Mouse (Mus musculus): Measurements from ENCODE around the gene Shisa2. TPM values are rescaled to one million over a fixed set of nuclear protein-coding genes. Genes with fewer than 3 reads are reported as not detected.

The Shisa2 gene
- 7.6 and 8.8 TPM in 2 replicates for polyA plus RNA-seq (2016; fragmentation: Nextera tagmentation; extraction: Ambion mirVana)

GRCm38 (mm10) chr14:59625158-59625805, at the start of gene Shisa2:
Gene Shisa2 (plus strand): TSS chr14:59625308.
- peak; percentile 88 for DNase-seq (ENCODE audit: low spot score)
- peaks cover 67% of the 10 kb centered on the region for H3K27me3 ChIP-seq (ENCODE audit: low read depth, poor library complexity, severe bottlenecking)
- peak within 1 kb of the TSS; percentile 86 for H3K27ac ChIP-seq (replicated peaks)
- WGBS: under 1% methylated on average over 54 of the region's 65 CpGs
- peak within 1 kb of the TSS; percentile 71 for H3K4me3 ChIP-seq
- H3K36me3 ChIP-seq: peaks cover 6% of the 10 kb centered on the region; the same call in 1 of the 2 replicates
- H3K9me3 ChIP-seq (replicated peaks): no peaks in the 10 kb centered on the region
- H3K4me1 ChIP-seq: peaks cover 38% of the 10 kb centered on the region

DNA sequence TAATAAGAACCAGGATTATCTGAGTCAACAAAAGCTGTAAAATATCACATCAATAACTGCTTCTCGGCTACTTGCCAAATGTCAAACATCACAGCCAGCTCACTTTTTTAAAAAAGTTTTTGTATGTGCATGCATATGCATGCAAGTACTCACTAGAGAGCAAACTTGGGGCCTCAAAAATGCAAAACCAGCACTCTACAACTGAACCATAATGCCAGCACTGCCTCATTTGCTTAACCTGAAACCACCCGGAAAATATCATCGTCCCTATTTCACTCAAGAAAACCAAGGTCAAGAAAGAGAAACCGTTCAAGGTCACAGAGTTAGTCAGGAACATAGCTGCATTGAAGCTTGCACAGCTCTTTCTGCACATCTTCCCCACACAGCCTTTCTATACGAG, 48.7 kb upstream of the Shisa2 start:
- Histone ChIP-seq H3K4me3 (no peak overlapping the region), H3K27ac (replicated peaks) (no peak overlapping the region), H3K4me1 (no peaks in the 10 kb centered on the region), H3K9me3 (replicated peaks) (no peaks in the 10 kb centered on the region), H3K36me3 (peaks cover 39% of the 10 kb centered on the region), H3K27me3 (ENCODE audit: low read depth, poor library complexity, severe bottlenecking) (no peaks in the 10 kb centered on the region)
- WGBS: 95% methylated on average over 5 of the region's 5 CpGs
- no peak for DNase-seq (ENCODE audit: low spot score)

DNA sequence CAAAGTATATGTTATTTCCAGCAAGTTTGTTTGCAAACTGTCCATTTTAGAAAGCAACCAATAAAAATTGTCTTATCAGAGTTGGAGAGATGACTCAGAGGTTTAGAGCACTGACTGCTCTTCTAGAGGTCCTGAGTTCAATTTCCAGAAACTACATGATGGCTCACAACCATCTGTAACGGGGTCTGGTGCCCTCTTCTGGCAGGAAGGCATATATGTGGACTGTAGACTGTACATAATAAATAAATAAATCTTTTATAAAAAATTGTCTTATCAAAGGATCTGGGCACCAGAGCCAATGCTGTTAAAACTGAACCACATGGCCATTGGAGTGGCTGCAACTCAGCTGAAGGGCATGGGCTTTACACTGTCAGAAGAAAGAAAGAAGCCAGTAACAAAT, 34.5 kb upstream of the Shisa2 start:
- whole genome bisulfite sequencing: 90% methylated on average over 1 of the region's 1 CpGs
- H3K4me1 ChIP-seq: no peaks in the 10 kb centered on the region
- H3K4me3 ChIP-seq: no peak overlapping the region
- no peaks in the 10 kb centered on the region for H3K9me3 ChIP-seq (replicated peaks)
- DNase-seq (ENCODE audit: low spot score): no peak
- no peaks in the 10 kb centered on the region for H3K27me3 ChIP-seq (ENCODE audit: low read depth, poor library complexity, severe bottlenecking)
- peaks cover 49% of the 10 kb centered on the region for H3K36me3 ChIP-seq
- H3K27ac ChIP-seq (replicated peaks): no peak overlapping the region

- no peak for DNase-seq (ENCODE audit: low spot score)
- no peaks in the 10 kb centered on the region for H3K27me3 ChIP-seq (ENCODE audit: low read depth, poor library complexity, severe bottlenecking)
- no peak overlapping the region for H3K4me3 ChIP-seq
- peaks cover 36% of the 10 kb centered on the region for H3K36me3 ChIP-seq
- H3K4me1 ChIP-seq: peaks cover 5% of the 10 kb centered on the region
- 80% methylated on average over 8 of the region's 8 CpGs for WGBS
- no peak overlapping the region for H3K27ac ChIP-seq (replicated peaks)
- H3K9me3 ChIP-seq (replicated peaks): no peaks in the 10 kb centered on the region
These were observed 33.2 kb upstream of the Shisa2 start for GRCm38 (mm10) chr14:59591901-59592300.

DNA sequence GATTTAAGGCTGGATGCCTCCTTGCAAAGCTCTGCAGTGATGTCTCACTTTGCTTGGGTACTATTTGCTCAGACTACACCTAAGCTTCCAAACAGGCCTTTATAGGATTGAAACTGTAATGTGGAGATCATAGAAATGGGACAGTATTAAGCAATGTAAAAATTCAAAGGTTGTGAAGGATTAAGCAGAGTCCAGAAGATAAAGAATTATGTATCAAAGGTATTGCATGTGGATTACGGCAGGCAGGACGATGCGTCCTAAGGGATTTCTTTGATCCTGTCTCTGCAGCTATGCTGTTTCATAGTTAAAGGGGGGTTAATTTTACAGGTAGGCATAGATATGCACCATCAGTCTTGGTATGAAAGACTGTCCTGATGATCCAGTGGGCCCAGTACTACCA, 32.5 kb upstream of the Shisa2 start:
- Histone ChIP-seq H3K9me3 (replicated peaks) (no peaks in the 10 kb centered on the region), H3K4me3 (no peak overlapping the region), H3K27ac (replicated peaks) (no peak overlapping the region), H3K27me3 (ENCODE audit: low read depth, poor library complexity, severe bottlenecking) (no peaks in the 10 kb centered on the region), H3K36me3 (peaks cover 36% of the 10 kb centered on the region), H3K4me1 (peaks cover 11% of the 10 kb centered on the region)
- 92% methylated on average over 3 of the region's 3 CpGs for WGBS
- no peak for DNase-seq (ENCODE audit: low spot score)

GRCm38 (mm10) chr14:59594988-59595387, 30.1 kb upstream of the Shisa2 start:
- 92% methylated on average over 3 of the region's 3 CpGs for WGBS
- Histone ChIP-seq H3K27ac (replicated peaks) (no peak overlapping the region), H3K27me3 (ENCODE audit: low read depth, poor library complexity, severe bottlenecking) (no peaks in the 10 kb centered on the region), H3K36me3 (peaks cover 14% of the 10 kb centered on the region), H3K4me3 (no peak overlapping the region), H3K9me3 (replicated peaks) (no peaks in the 10 kb centered on the region), H3K4me1 (peaks cover 16% of the 10 kb centered on the region)
- no peak for DNase-seq (ENCODE audit: low spot score)

DNA sequence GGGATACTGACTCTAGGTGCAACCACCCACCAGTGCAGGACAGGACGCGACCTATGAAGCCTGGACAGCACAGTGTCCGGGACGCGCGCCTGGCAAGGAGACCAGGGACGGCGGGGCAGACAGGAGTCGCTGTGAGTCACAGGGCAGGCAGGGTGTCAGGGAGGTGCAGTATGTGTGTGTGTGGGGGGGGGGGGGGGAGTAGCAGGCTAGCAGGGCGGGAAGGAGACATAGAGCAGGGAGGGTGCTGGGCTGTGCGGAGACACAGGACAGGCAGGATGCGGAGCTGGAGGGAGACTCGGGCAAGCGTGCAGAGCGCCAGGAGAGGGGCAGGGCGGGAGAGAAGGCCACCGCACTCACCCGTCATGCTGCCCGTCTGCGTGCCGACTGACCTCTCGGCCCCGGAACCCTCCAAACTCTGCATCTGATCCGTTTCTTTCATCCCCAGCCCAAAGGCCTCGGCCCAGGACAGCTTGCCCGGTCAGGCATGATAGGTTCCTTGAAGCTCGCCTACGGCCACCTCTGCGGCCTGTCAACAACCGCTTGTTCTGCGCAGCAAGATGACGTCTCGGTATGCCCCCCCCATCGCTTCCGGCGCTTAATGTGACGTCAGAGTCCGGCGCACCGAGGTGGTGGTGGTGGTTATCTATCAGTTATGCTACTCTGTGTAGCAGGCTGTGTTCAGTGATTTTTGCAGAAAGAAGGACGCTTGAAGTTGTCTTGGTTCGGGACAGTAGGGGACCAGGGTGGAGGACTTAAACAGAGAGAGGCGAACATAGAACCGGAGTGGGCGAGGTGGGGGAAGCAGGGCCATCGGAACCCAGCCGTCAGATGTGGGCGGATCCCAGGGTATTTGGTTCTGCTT, 27.5 kb upstream of the Shisa2 start, which contains the start of gene Cdadc1:
TSS of gene Cdadc1 (minus strand) at position 562 of the 862 bp plus-strand sequence.
- H3K9me3 ChIP-seq (replicated peaks): no peaks in the 10 kb centered on the region
- peak within 1 kb of the TSS; percentile 86 for H3K27ac ChIP-seq (replicated peaks)
- H3K4me3 ChIP-seq: peak within 1 kb of the TSS; percentile 94
- peaks cover 16% of the 10 kb centered on the region for H3K4me1 ChIP-seq
- peaks cover 6% of the 10 kb centered on the region for H3K36me3 ChIP-seq
- 1% methylated on average over 47 of the region's 48 CpGs for whole genome bisulfite sequencing
- peak; percentile 95 for DNase-seq (ENCODE audit: low spot score)
- H3K27me3 ChIP-seq (ENCODE audit: low read depth, poor library complexity, severe bottlenecking): no peaks in the 10 kb centered on the region

GRCm38 (mm10) chr14:59598260-59598627, 26.9 kb upstream of the Shisa2 start:
- Histone ChIP-seq H3K9me3 (replicated peaks) (no peaks in the 10 kb centered on the region), H3K36me3 (peaks cover 3% of the 10 kb centered on the region), H3K27me3 (ENCODE audit: low read depth, poor library complexity, severe bottlenecking) (no peaks in the 10 kb centered on the region), H3K4me3 (peak overlapping the region; percentile 94), H3K27ac (replicated peaks) (peak overlapping the region; percentile 86), H3K4me1 (peaks cover 16% of the 10 kb centered on the region)
- 5% methylated on average over 8 of the region's 8 CpGs for WGBS
- DNase-seq (ENCODE audit: low spot score): no peak

GRCm38 (mm10) chr14:59604002-59604645, 21.0 kb upstream of the Shisa2 start:
- Histone ChIP-seq H3K4me3 (no peak overlapping the region), H3K27me3 (ENCODE audit: low read depth, poor library complexity, severe bottlenecking) (no peaks in the 10 kb centered on the region), H3K27ac (replicated peaks) (no peak overlapping the region), H3K36me3 (no peaks in the 10 kb centered on the region), H3K4me1 (peaks cover 8% of the 10 kb centered on the region; the same call in 1 of the 2 replicates), H3K9me3 (replicated peaks) (no peaks in the 10 kb centered on the region)
- DNase-seq (ENCODE audit: low spot score): no peak
- 69% methylated on average over 5 of the region's 5 CpGs for WGBS

GRCm38 (mm10) chr14:59605671-59606353, 19.3 kb upstream of the Shisa2 start:
- Histone ChIP-seq H3K27ac (replicated peaks) (no peak overlapping the region), H3K4me3 (no peak overlapping the region), H3K36me3 (no peaks in the 10 kb centered on the region), H3K9me3 (replicated peaks) (no peaks in the 10 kb centered on the region), H3K4me1 (peaks cover 8% of the 10 kb centered on the region; the same call in 1 of the 2 replicates), H3K27me3 (ENCODE audit: low read depth, poor library complexity, severe bottlenecking) (no peaks in the 10 kb centered on the region)
- WGBS: 30% methylated on average over 5 of the region's 5 CpGs
- peak; percentile 65 for DNase-seq (ENCODE audit: low spot score)

DNA sequence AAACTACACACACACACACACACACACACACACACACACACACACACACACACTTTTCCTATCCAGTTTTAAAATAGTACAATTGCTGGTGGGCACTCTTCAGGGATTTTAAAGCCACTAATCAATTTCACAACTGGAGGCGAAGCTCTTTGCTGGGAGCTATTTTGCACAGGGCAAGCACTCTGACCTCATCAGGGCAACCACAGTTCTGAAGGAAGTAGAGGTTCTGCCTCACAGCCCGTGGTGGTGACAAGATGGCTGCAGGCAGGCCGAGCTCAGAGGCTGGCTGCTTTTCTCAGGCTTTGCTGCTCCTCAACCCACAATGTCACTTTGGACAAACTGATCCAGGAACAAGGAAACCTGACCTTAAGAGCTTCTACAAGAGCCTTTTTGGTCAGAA, 18.1 kb upstream of the Shisa2 start:
- no peak overlapping the region for H3K27ac ChIP-seq (replicated peaks)
- H3K4me3 ChIP-seq: no peak overlapping the region
- DNase-seq (ENCODE audit: low spot score): no peak
- 62% methylated on average over 3 of the region's 3 CpGs for WGBS
- no peaks in the 10 kb centered on the region for H3K36me3 ChIP-seq
- H3K27me3 ChIP-seq (ENCODE audit: low read depth, poor library complexity, severe bottlenecking): no peaks in the 10 kb centered on the region
- H3K9me3 ChIP-seq (replicated peaks): no peaks in the 10 kb centered on the region
- H3K4me1 ChIP-seq: peaks cover 8% of the 10 kb centered on the region; the same call in 1 of the 2 replicates

- Histone ChIP-seq H3K4me1 (peaks cover 4% of the 10 kb centered on the region; the same call in 1 of the 2 replicates), H3K4me3 (no peak overlapping the region), H3K27ac (replicated peaks) (no peak overlapping the region), H3K36me3 (no peaks in the 10 kb centered on the region), H3K9me3 (replicated peaks) (no peaks in the 10 kb centered on the region), H3K27me3 (ENCODE audit: low read depth, poor library complexity, severe bottlenecking) (peaks cover 10% of the 10 kb centered on the region)
- 63% methylated on average over 14 of the region's 14 CpGs for WGBS
- DNase-seq (ENCODE audit: low spot score): peak; percentile 53
These were observed 12.0 kb upstream of the Shisa2 start for GRCm38 (mm10) chr14:59612920-59613625.
